Mouse (Mus musculus): ENCODE measurements around the gene Flt1. TPM values are rescaled to one million over a fixed set of nuclear protein-coding genes. Genes with fewer than 3 reads are reported as not detected.

Flt1 gene
- polyA plus RNA-seq, 1 experiment from 2014 or later: 10.9 TPM

DNA sequence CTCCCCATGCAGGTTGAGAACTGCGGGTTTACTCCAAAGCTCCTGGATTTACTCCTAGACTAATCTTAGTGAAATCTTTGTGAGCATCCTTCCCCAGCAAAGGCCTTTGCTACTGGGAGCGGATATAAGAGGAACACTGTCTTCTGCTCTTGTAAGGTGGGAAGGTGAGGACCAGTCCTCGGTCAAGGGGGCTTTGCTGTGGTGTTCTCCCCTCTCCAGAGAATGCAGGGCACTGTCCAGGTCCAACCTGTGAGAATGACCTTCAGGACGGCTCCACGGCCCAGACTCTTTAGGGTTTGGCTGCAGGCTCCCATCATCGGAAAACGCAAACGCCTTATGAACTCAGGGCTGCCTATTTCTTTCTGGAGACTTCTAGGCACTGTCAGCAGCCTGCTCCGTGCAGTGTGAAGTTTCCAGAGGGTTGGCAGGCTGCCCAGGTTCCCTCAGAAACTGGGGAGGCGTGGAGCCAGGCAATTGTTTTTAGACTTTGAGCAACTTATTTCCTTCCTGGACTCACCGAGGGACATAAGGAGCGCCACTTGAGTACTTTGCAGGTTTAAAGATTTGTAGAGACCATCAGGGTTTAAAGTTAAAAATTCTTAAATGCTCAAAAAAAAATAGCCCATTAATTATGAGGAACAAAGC is 80.7 kb downstream of the Flt1 start:
- DNase-seq (ENCODE audit: low spot score) (peak; percentile 94), ATAC-seq (replicated peaks; ENCODE audit: low FRiP score, low read depth) (no peak; the same call in 1 of the 2 replicates)
- no peak overlapping the region for H3K4me3 ChIP-seq (replicated peaks; ENCODE audit: low read depth, low read length)
- no peak for TF ChIP-seq CTCF (IDR thresholded peaks at IDR 0.05; ENCODE audit: low read depth)
- WGBS: 39% methylated on average over 12 of the region's 12 CpGs
- no peaks in the 10 kb centered on the region for H3K36me3 ChIP-seq (ENCODE audit: insufficient read depth, low read length)
- H3K9ac ChIP-seq (ENCODE audit: low read depth, low read length): no peak overlapping the region
- peak overlapping the region; percentile 31; the same call in 1 of the 2 replicates for H3K27ac ChIP-seq
- H3K9me3 ChIP-seq (replicated peaks; ENCODE audit: low read length): no peaks in the 10 kb centered on the region
- no peaks in the 10 kb centered on the region for H3K27me3 ChIP-seq (ENCODE audit: insufficient read depth, low read length)
- H3K4me1 ChIP-seq (replicated peaks; ENCODE audit: insufficient read depth, low read length): peaks cover 8% of the 10 kb centered on the region
- H3K4me2 ChIP-seq (ENCODE audit: low read length): 0 out of 2 replicates have a peak overlapping the region, but pooled peaks have one; percentile 13

DNA sequence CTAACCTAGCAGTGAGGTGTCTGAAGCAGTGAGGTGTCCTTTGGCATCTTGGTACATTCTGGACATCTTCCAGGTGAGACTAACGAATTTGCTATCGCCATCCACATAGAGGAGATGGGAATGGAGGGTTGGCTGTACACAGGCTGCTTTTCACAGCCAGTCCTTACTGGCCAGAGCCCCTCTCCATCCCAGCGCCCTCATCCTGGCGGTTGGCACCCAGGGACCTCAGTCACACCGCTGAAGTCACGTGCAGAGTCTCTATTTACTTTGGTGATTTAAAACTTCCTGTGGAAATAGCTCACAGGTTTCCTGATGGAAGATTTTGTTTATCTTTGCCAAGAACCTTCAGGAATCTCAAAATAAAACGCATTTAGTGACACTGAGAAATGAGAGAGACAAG is 84.4 kb downstream of the Flt1 start:
- DNase-seq (ENCODE audit: low spot score) (no peak), ATAC-seq (replicated peaks; ENCODE audit: low FRiP score, low read depth) (no peak)
- no peak overlapping the region for H3K27ac ChIP-seq
- no peaks in the 10 kb centered on the region for H3K27me3 ChIP-seq (ENCODE audit: insufficient read depth, low read length)
- no peak overlapping the region for H3K4me3 ChIP-seq (replicated peaks; ENCODE audit: low read depth, low read length)
- no peaks in the 10 kb centered on the region for H3K36me3 ChIP-seq (ENCODE audit: insufficient read depth, low read length)
- H3K9me3 ChIP-seq (replicated peaks; ENCODE audit: low read length): no peaks in the 10 kb centered on the region
- TF ChIP-seq CTCF (IDR thresholded peaks at IDR 0.05; ENCODE audit: low read depth): no peak
- no peak overlapping the region for H3K4me2 ChIP-seq (ENCODE audit: low read length)
- H3K9ac ChIP-seq (ENCODE audit: low read depth, low read length): no peak overlapping the region
- 32% methylated on average over 7 of the region's 7 CpGs for WGBS
- peaks cover 8% of the 10 kb centered on the region for H3K4me1 ChIP-seq (replicated peaks; ENCODE audit: insufficient read depth, low read length)

DNA sequence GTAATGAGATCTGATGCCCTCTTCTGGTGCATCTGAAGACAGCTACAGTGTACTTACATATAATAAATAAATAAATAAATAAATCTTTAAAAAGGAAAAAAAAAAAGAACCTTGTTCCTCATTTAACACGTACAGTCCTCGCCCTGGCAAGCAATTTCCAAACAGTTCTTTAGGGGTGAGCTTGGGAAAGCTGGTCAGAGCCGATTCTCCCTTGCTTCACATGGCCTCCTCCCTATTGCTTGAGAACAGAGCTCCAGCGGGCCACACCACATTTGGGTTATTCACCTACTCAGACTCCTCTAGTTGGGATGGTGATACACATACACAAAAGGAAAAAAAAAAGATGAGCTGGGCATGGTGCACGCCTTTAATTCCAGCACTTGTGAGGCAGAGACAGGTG is 85.9 kb downstream of the Flt1 start:
- 93% methylated on average over 5 of the region's 5 CpGs for WGBS
- Histone ChIP-seq H3K9me3 (replicated peaks; ENCODE audit: low read length) (no peaks in the 10 kb centered on the region), H3K27me3 (ENCODE audit: insufficient read depth, low read length) (no peaks in the 10 kb centered on the region), H3K4me2 (ENCODE audit: low read length) (no peak overlapping the region), H3K27ac (no peak overlapping the region), H3K4me3 (replicated peaks; ENCODE audit: low read depth, low read length) (no peak overlapping the region), H3K36me3 (ENCODE audit: insufficient read depth, low read length) (no peaks in the 10 kb centered on the region), H3K9ac (ENCODE audit: low read depth, low read length) (no peak overlapping the region), H3K4me1 (replicated peaks; ENCODE audit: insufficient read depth, low read length) (0 out of 2 replicates have a peak, but pooled peaks cover 3% of the 10 kb centered on the region)
- TF ChIP-seq CTCF (IDR thresholded peaks at IDR 0.05; ENCODE audit: low read depth): no peak
- DNase-seq (ENCODE audit: low spot score): no peak
- ATAC-seq (replicated peaks; ENCODE audit: low FRiP score, low read depth): no peak

DNA sequence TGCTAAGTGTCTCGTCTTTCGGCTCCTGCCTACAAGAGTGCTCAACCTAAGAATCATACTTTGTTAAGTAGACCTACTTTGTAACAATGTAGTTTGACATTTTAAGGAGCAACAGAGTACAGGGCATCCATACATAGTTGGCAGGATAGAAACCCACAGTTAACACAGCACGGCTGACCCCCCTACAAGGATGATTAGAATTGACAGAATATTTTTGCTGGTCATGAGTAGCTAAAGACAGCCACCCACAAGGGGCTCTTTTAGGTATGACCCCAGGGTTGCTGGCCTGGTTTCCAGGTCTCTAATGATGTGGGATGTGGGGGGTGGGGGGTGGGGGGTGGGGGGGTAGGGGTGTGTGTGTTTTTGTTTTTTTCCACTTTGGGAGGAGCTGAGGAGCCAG is 89.1 kb downstream of the Flt1 start:
- no peak for TF ChIP-seq CTCF (IDR thresholded peaks at IDR 0.05; ENCODE audit: low read depth)
- WGBS: 97% methylated on average over 3 of the region's 3 CpGs

DNA sequence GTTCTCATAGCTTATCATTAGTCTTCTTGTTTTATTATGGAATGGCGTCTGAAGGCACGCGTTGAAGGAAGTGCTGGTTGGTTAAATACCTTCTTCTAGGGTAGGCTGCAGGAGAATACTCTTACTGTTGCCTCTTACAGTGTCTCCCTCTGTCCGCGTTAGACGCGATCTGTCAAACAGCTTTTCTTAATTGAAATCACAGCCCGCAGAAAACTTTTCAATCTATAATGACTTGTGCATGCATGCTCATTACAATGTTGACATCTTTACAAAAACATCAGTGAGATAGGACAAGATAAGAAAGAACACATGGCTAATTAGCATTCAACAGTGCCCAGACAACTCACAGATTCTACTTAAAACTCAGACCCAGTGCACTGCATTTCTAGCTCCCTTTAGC is 89.9 kb downstream of the Flt1 start:
- no peaks in the 10 kb centered on the region for H3K4me1 ChIP-seq (replicated peaks; ENCODE audit: insufficient read depth, low read length)
- H3K27me3 ChIP-seq (ENCODE audit: insufficient read depth, low read length): no peaks in the 10 kb centered on the region
- no peak overlapping the region for H3K9ac ChIP-seq (ENCODE audit: low read depth, low read length)
- DNase-seq (ENCODE audit: low spot score) (no peak), ATAC-seq (replicated peaks; ENCODE audit: low FRiP score, low read depth) (no peak)
- no peaks in the 10 kb centered on the region for H3K36me3 ChIP-seq (ENCODE audit: insufficient read depth, low read length)
- H3K27ac ChIP-seq: no peak overlapping the region
- H3K4me2 ChIP-seq (ENCODE audit: low read length): no peak overlapping the region
- TF ChIP-seq CTCF (IDR thresholded peaks at IDR 0.05; ENCODE audit: low read depth): no peak
- H3K9me3 ChIP-seq (replicated peaks; ENCODE audit: low read length): no peaks in the 10 kb centered on the region
- no peak overlapping the region for H3K4me3 ChIP-seq (replicated peaks; ENCODE audit: low read depth, low read length)
- WGBS: 89% methylated on average over 8 of the region's 8 CpGs

More for the DNA sequence above, 89.1 kb downstream of the Flt1 start:
- no peak for ATAC-seq (replicated peaks; ENCODE audit: low FRiP score, low read depth)
- no peak for DNase-seq (ENCODE audit: low spot score)
- Histone ChIP-seq H3K4me3 (replicated peaks; ENCODE audit: low read depth, low read length) (no peak overlapping the region), H3K4me1 (replicated peaks; ENCODE audit: insufficient read depth, low read length) (0 out of 2 replicates have a peak, but pooled peaks cover 3% of the 10 kb centered on the region), H3K27me3 (ENCODE audit: insufficient read depth, low read length) (no peaks in the 10 kb centered on the region), H3K27ac (no peak overlapping the region), H3K4me2 (ENCODE audit: low read length) (no peak overlapping the region), H3K9ac (ENCODE audit: low read depth, low read length) (no peak overlapping the region), H3K36me3 (ENCODE audit: insufficient read depth, low read length) (no peaks in the 10 kb centered on the region), H3K9me3 (replicated peaks; ENCODE audit: low read length) (no peaks in the 10 kb centered on the region)

DNA sequence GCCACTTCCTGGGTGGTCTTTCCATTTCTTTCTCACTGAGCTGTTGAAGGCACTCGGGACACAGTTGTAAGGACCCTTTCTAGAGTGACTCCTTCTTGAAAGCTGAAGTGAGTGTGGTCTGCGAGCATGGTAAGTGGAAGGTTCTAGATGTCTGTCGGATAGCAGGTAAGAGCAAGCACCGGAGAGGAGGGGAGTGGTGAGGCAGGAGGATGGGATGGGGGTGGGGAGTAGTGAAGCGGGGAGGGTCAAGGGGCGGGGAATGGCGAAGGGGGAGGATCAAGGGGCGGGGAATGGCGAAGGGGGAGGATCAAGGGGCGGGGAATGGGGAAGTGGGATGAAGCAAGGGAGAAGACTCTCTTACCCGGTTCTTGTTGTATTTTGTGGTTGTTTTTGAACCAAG is 91.8 kb downstream of the Flt1 start:
- no peak overlapping the region for H3K4me3 ChIP-seq (replicated peaks; ENCODE audit: low read depth, low read length)
- ATAC-seq (replicated peaks; ENCODE audit: low FRiP score, low read depth): no peak; the same call in 1 of the 2 replicates
- WGBS: 24% methylated on average over 11 of the region's 11 CpGs
- no peaks in the 10 kb centered on the region for H3K4me1 ChIP-seq (replicated peaks; ENCODE audit: insufficient read depth, low read length)
- no peak for DNase-seq (ENCODE audit: low spot score)
- H3K9ac ChIP-seq (ENCODE audit: low read depth, low read length): no peak overlapping the region
- H3K4me2 ChIP-seq (ENCODE audit: low read length): peak overlapping the region; percentile 37; the same call in 1 of the 2 replicates
- TF ChIP-seq CTCF (IDR thresholded peaks at IDR 0.05; ENCODE audit: low read depth): no peak
- no peaks in the 10 kb centered on the region for H3K9me3 ChIP-seq (replicated peaks; ENCODE audit: low read length)
- H3K27me3 ChIP-seq (ENCODE audit: insufficient read depth, low read length): no peaks in the 10 kb centered on the region
- no peak overlapping the region for H3K27ac ChIP-seq
- no peaks in the 10 kb centered on the region for H3K36me3 ChIP-seq (ENCODE audit: insufficient read depth, low read length)

Measured in kidney, postnatal 0 days (tissue).